17 mouse cellular contexts compared by ENCODE assay signal in the genomic region with DNA sequence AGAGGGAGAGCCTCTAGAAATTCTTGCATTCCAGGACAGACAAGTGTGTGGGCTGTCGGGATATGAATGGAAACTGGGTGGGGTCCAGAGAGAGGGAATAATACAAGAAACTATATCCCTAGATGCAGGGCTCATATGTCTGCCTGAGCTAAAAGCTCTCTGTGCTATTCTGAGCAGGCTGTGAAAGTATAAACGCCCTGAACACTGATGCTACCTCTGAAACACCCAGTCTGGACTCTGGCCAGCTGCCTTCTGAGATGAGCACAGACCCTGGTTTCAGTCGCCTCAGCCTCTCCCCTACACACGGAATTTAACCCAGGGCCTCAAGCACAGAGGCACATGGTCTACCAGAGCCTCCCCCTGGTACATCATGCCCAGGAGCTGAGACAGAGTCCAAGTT. TPM values are rescaled to one million over a fixed set of nuclear protein-coding genes. Genes with fewer than 3 reads are reported as not detected.
DNase-seq lines count a peak whose midpoint lies in the region; ATAC-seq and TF ChIP-seq lines count a peak whose summit lies in the region.
"Had no signal": no experiment of that assay in that cellular context is flagged by ENCODE, and none has a peak within 500 bp of the region (broad histone marks: within the 10 kb centered on the region; RNA-seq: fewer than 3 reads in every experiment).

No protein-coding gene starts in this region.

- H3K36me3 ChIP-seq in kidney, postnatal 0 days (ENCODE audit: insufficient read depth, low read length), result peaks cover 69% of the 10 kb centered on the region
- peaks cover 59% of the 10 kb centered on the region for H3K36me3 ChIP-seq in hindbrain, embryonic 16.5 days (ENCODE audit: control insufficient read depth, insufficient read depth, low read length)

- 54% methylated on average over 4 of the region's 4 CpGs for WGBS in kidney, postnatal 0 days
- 70% methylated on average over 4 of the region's 4 CpGs for WGBS in hindbrain, embryonic 16.5 days

- H3K9me3 ChIP-seq in kidney, postnatal 0 days (replicated peaks; ENCODE audit: low read length), result no peaks in the 10 kb centered on the region
- H3K9me3 ChIP-seq in hindbrain, embryonic 16.5 days (ENCODE audit: control insufficient read depth, low read length), result no peaks in the 10 kb centered on the region
- H3K9me3 ChIP-seq: forebrain, embryonic 12.5 days; liver, embryonic 15.5 days; megakaryocyte, embryonic 14.5 days; stomach, embryonic 15.5 days had no signal

- no peak overlapping the region for H3K4me3 ChIP-seq in kidney, postnatal 0 days (replicated peaks; ENCODE audit: low read depth, low read length)
- H3K4me3 ChIP-seq in hindbrain, embryonic 16.5 days (ENCODE audit: low read length), result no peak overlapping the region
- H3K4me3 ChIP-seq: forebrain, embryonic 12.5 days; liver, embryonic 15.5 days; megakaryocyte, embryonic 14.5 days; stomach, embryonic 15.5 days had no signal

- ATAC-seq in kidney, postnatal 0 days (replicated peaks; ENCODE audit: low FRiP score, low read depth), result peak; percentile 55; the same call in 1 of the 2 replicates
- ATAC-seq in hindbrain, embryonic 16.5 days, result no peak
- ATAC-seq: midbrain, embryonic 16.5 days had no signal

- no peak overlapping the region for H3K27ac ChIP-seq in kidney, postnatal 0 days
- no peak overlapping the region for H3K27ac ChIP-seq in hindbrain, embryonic 16.5 days (ENCODE audit: low read depth, low read length)
- H3K27ac ChIP-seq: forebrain, embryonic 12.5 days; liver, embryonic 15.5 days; stomach, embryonic 15.5 days had no signal

- intact Hi-C loops in gastrocnemius, postnatal 14 days (cut with DNase I; ENCODE audit: low total_unique reads), result no loop called here
- intact Hi-C loops in gastrocnemius, postnatal 36 days (cut with DNase I), result loop anchor here (5.0 kb wide), 1 partner anchor 33 kb away; the partner anchor contains the start of gene Tchp

- H3K27me3 ChIP-seq in kidney, postnatal 0 days (ENCODE audit: insufficient read depth, low read length), result no peaks in the 10 kb centered on the region
- no peaks in the 10 kb centered on the region for H3K27me3 ChIP-seq in hindbrain, embryonic 16.5 days (replicated peaks; ENCODE audit: control insufficient read depth, insufficient read depth, low read length)
- H3K27me3 ChIP-seq: forebrain, embryonic 12.5 days; liver, embryonic 15.5 days; megakaryocyte, embryonic 14.5 days; stomach, embryonic 15.5 days had no signal

- H3K4me1 ChIP-seq in kidney, postnatal 0 days (replicated peaks; ENCODE audit: insufficient read depth, low read length), result no peaks in the 10 kb centered on the region
- no peaks in the 10 kb centered on the region for H3K4me1 ChIP-seq in hindbrain, embryonic 16.5 days (ENCODE audit: control insufficient read depth, insufficient read depth, low read depth, low read length)
- H3K4me1 ChIP-seq: forebrain, embryonic 12.5 days; stomach, embryonic 15.5 days had no signal

- DNase-seq in gastrocnemius, postnatal 14 days, result peak; percentile 43
- no peak for DNase-seq in gastrocnemius, postnatal 36 days
- DNase-seq in kidney, postnatal 0 days (ENCODE audit: low spot score), result no peak
- DNase-seq in kidney, adult 18-20 months, result no peak
- DNase-seq in 3T3-L1 (ENCODE audit: low read depth, low spot score), result peak; percentile 35
- DNase-seq in brain, adult 2 months (ENCODE audit: low read depth, low spot score), result peak; percentile 39
- DNase-seq: adrenal gland, postnatal 36 days; cerebellum, adult 9-10 months; kidney, adult 8-10 months; lung, postnatal 14 days; retina, postnatal 1 day had no signal

- no peak overlapping the region for H3K9ac ChIP-seq in kidney, postnatal 0 days (ENCODE audit: low read depth, low read length)
- no peak overlapping the region for H3K9ac ChIP-seq in hindbrain, embryonic 16.5 days (ENCODE audit: low read depth, low read length)
- H3K9ac ChIP-seq: forebrain, embryonic 12.5 days; liver, embryonic 15.5 days; stomach, embryonic 15.5 days had no signal

- TF ChIP-seq CTCF in kidney, postnatal 0 days (IDR thresholded peaks at IDR 0.05; ENCODE audit: low read depth), result no peak

- no peak overlapping the region for H3K4me2 ChIP-seq in kidney, postnatal 0 days (ENCODE audit: low read length)
- no peak overlapping the region for H3K4me2 ChIP-seq in hindbrain, embryonic 16.5 days (ENCODE audit: low read length)
- H3K4me2 ChIP-seq: forebrain, embryonic 12.5 days; liver, embryonic 15.5 days; stomach, embryonic 15.5 days had no signal

RNA-seq across cellular contexts. Expression of gene Tchp, which starts 33.0 kb away (rescaled TPM):
- total RNA-seq in gastrocnemius, postnatal 14 days (2021), result 1 to 10 TPM; 3.4 to 3.5 TPM
- total RNA-seq in gastrocnemius, postnatal 36 days (2021), result 1 to 10 TPM; 2.7 to 2.9 TPM
- polyA plus RNA-seq in kidney, postnatal 0 days (2015; fragmentation: Nextera tagmentation; extraction: Ambion mirVana), result 10.2 and 12.2 TPM in 2 replicates
- polyA plus RNA-seq in hindbrain, embryonic 16.5 days (2015; fragmentation: Nextera tagmentation; extraction: Ambion mirVana), result 15.6 and 16.9 TPM in 2 replicates

RNA-seq across cellular contexts. Expression of gene Ankrd13a, which starts 33.9 kb away (rescaled TPM):
- total RNA-seq in gastrocnemius, postnatal 14 days (2021), result 10 to 100 TPM; 29.9 to 30.1 TPM
- 10 to 100 TPM; 18.8 to 21.4 TPM for total RNA-seq in gastrocnemius, postnatal 36 days (2021)
- polyA plus RNA-seq in kidney, postnatal 0 days (2015; fragmentation: Nextera tagmentation; extraction: Ambion mirVana), result 45.6 and 49.2 TPM in 2 replicates
- polyA plus RNA-seq in hindbrain, embryonic 16.5 days (2015; fragmentation: Nextera tagmentation; extraction: Ambion mirVana), result 11.9 and 27.7 TPM in 2 replicates

RNA-seq across cellular contexts. Expression of gene Git2, which starts 34.7 kb away (rescaled TPM):
- total RNA-seq in gastrocnemius, postnatal 14 days (2021), result 10 to 100 TPM; 19.8 to 25.8 TPM
- 10 to 100 TPM; 15.9 to 17.4 TPM for total RNA-seq in gastrocnemius, postnatal 36 days (2021)
- polyA plus RNA-seq in kidney, postnatal 0 days (2015; fragmentation: Nextera tagmentation; extraction: Ambion mirVana), result 25.8 and 27.8 TPM in 2 replicates
- 40.6 and 50.2 TPM in 2 replicates for polyA plus RNA-seq in hindbrain, embryonic 16.5 days (2015; fragmentation: Nextera tagmentation; extraction: Ambion mirVana)

RNA-seq across cellular contexts. Expression of gene Gltp, which starts 49.8 kb away (rescaled TPM):
- total RNA-seq in gastrocnemius, postnatal 14 days (2021), result 10 to 100 TPM; 10.8 to 13.5 TPM
- total RNA-seq in gastrocnemius, postnatal 36 days (2021), result 1 to 10 TPM; 7.3 to 7.9 TPM
- polyA plus RNA-seq in kidney, postnatal 0 days (2015; fragmentation: Nextera tagmentation; extraction: Ambion mirVana), result 65.0 and 70.3 TPM in 2 replicates
- polyA plus RNA-seq in hindbrain, embryonic 16.5 days (2015; fragmentation: Nextera tagmentation; extraction: Ambion mirVana), result 49.9 and 53.4 TPM in 2 replicates

Comparison
In these comparisons a context has a peak if more than half of its experiments do, and no peak if none do; other contexts are left out.
1. DNase-seq: peak in gastrocnemius, postnatal 14 days (single experiment), 3T3-L1 (single experiment) and brain, adult 2 months (single experiment); none in gastrocnemius, postnatal 36 days (0 of 2), kidney, postnatal 0 days (single experiment) and kidney, adult 18-20 months (single experiment).